Mouse (Mus musculus) embryo, embryonic 11.5 days (tissue): Measurements from ENCODE around the gene Syvn1.

Experiments used
- DNase-seq: peaks from one replicate; pipeline ENCODE4 v3.0.0-alpha.2; 2012; ENCODE audit warnings: low read depth, low spot score

The Syvn1 gene

DNA sequence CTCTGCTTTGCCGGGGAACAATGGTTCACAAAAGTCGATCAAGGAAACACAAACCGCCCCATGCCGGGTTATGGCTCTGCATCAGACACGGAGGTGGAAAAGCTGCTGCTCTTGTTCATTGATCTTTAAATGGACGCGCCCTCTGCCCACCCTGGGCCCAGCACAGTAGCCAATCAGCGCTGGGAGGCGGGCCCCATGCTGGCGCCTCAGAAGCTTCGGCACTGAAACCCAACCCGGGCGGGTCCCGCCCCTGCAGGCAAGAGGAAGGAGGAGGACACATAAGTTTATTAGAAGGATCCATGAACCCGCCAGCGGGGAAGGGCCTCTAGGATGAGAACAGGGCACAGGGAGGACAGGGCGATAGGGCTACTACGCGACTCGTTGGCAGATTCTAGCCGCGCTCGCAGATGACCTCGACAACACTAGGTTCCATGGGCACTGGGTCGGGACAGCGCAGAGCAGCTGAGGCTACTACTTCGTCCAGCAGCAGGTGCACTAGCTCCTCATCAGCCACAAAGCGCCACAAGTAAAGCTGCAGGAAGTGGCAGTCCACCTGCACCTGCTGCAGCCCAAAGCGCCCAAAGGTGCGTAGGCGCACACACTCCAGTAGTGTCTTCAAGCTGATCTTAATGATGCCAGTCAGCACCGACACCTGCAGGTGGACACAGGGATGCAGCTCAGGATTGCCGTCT lies 21.5 kb downstream of the Syvn1 start, which contains the start of gene Tm7sf2:
Tm7sf2 (minus strand) TSS at position 650 of the 692 bp plus-strand sequence.
- peak; percentile 85 for DNase-seq

DNA sequence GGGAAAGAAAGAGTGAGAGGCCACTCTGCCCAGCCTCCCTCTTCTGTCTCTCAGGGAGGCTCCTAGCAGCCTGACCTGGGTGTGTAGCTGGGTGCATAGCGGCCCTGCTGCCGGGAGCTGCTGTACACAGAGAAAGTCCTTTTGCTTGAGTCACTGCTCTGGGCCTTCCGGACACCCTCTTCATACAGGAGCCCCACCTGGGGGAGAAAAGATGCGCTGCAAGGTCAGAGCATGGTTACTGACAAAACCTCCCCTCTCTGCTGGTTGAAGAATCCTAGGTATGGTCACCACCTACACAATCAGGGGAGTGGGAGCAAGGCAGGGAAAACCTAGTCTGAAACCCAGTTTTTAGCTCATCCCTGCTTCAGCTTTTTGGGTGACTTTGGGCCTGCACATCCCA lies 22.6 kb downstream of the Syvn1 start:
- no peak for DNase-seq

DNA sequence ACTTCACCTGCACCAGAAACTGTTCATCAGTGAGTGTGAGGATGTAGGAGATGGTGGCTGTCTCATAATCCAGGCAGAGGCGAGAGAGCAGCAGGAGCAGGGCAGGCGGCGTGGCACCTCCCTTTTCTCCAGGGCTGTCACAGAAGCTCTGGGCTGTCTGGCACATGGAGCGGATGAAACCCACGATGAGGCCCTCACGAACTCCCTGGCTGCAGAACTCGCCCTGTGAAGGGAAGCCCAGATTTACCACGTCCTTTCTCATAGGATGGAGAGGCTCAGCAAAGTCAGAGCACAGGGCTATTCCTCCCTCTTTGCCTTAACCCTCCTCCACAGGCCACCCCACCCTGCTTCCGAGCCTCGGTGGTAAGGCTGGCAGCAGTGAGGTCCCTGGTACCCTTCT lies 23.5 kb downstream of the Syvn1 start:
- DNase-seq = no peak

DNA sequence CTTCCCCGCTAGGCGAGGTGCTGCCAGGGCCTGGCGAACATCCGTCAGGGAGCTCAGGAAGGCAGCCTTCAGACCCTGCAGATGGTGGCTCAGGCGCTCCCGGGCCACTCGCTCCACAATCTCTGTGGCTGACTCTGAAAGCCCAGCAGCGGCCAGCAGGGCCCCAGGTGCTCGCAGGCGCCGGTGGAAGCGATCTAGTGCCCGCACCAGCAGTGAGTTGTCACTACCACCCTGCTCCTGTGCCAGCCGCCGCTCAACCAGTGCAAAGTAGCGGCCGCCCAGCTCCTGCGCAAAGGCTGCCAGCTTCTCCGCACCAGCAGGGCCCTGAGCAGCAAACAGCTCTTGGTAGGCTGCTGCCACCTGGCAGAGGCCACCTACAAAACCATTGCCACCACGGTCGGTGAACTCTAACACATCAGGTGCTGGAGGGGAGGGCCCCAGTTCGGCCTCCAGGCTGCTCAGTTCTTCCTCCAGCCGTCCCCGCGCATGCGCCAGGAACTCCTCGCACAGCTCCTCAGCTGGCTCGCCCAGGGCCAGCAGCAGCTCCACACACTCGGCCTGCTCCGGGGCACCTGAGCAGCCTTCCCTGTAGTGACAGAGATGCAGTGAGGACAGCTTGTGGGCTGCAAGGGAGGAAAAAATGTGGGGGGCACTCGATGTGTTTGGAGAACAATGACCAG lies 24.3 kb downstream of the Syvn1 start:
- no peak for DNase-seq

DNA sequence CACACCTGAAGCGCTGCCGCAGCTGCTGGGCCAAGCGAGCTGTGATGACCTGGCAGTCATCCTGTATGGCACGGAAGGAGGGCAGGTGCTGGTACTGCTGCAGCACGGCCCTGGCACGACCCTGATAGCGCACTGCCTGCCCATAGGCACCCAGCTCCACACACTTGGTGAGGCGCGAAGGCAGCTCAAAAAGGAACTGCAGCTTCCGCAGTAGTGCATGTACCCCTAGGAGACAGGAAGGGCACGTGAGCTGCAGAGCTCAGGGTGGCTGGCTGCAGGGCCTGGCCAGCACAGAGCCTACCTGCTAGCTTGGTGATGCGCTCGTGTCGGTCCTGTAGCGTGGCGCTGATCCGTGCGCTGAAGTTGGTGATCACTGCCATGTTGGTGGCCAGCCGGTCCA lies 24.9 kb downstream of the Syvn1 start:
- DNase-seq = no peak

DNA sequence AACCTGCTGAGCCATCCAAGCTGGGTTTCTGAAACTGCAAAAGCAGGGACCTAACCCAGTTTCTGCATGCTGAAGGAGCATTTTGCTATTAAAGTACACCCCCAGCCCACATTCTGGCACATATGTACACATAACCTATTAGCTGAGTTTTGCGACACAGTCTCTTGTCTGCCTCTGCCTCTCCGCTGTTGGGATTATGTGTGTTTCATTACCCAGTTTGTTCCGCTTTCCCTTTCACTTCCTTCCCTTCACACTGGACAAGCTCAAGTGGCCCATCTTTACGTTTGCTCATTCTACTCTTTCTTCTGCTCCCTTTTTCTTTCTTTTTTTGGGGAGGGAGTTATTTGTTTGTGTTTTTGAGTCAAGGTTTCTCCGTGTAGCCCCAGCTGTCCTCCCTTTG lies 27.5 kb downstream of the Syvn1 start:
- DNase-seq = no peak

DNA sequence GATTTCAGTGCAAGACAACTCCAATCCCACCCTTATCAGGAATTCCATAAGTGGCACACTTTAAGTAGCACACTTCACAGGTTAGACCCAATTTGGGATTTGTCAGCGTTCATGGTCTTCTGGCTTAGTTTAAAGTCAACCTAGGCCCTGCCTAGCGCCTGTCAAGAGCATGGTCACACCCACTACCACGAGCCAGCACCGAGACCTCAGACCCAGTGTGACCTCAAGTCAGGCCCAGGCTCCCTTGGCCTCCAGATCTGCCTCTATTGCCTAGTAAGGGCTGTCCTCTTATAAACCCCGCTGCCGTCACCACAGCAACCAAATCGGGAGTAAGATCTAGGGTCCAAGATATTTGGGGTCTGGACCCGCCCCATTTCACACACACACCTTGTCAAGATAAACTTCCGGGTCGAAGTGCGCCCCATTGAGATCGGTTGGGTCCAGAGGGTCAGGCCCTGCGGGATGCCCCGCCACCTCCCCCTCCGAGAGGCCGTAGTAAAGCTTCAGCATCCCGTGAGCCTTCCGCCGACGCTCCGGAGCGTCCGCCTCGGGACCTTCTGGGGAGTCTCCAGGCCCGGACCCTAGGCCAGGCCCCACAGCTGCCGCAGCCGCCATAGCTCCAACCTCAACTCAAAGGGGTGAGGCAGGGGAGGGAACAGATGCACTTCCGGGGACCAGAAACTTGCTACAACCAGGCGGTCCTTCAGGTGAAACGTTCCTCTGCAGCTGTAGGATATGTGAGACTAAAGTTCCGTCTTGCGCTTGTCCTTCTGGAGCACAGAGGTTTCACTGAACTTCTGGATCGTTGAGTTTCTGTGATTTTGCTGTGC lies 30.4 kb downstream of the Syvn1 start, which contains the start of gene Vps51:
Vps51 (minus strand) TSS at position 668 of the 830 bp plus-strand sequence.
- peak; percentile 81 for DNase-seq

DNA sequence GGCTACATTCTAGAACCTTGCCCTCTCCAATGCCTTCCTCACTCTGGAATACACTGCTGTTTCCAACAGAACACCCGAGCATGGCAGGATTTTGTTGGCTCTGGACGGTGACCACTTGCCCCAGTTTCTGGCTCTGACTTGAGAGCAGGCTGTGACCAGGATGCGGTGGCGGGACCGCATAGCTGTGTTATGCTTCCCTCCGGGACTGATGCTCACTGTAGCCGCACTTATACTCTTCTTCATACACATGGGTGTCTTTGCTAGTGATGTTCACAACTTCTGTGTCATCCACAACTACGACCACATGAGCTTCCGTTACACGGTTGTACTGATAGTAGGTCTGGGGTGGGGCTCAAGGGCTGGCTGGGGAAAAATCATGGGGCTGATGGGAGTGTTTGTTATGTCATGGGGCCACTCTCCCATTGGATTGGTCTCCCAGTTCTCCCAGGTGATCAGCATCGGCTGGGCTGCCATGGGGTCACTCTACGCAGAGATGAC lies 33.7 kb downstream of the Syvn1 start, which contains the start of gene Tmem262:
Tmem262 (plus strand) TSS at position 51 of the 498 bp plus-strand sequence.
- no peak for DNase-seq

DNA sequence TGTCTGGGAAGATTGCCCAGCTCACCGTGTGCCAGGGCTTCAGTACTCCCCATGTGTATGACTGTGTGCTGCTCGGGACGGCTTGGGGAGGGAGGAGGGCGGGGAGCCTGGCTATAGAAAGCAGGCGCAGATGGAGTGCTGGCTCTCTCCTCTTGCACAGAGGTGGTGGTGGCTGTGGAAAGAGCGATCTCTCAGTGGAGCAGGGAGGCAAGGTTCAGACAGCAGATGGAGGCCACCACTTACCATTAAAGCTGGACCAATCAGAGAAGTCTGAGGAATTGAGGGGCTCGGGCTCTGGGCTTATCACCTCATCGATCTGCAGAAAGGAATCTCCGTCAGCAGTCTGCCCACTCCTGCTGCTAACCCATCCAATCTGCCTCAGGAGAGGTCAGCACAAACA lies 35.8 kb downstream of the Syvn1 start, which contains the start of gene Gm28374:
Gm28374 (minus strand) TSS at position 101 of the 400 bp plus-strand sequence.
- no peak for DNase-seq

DNA sequence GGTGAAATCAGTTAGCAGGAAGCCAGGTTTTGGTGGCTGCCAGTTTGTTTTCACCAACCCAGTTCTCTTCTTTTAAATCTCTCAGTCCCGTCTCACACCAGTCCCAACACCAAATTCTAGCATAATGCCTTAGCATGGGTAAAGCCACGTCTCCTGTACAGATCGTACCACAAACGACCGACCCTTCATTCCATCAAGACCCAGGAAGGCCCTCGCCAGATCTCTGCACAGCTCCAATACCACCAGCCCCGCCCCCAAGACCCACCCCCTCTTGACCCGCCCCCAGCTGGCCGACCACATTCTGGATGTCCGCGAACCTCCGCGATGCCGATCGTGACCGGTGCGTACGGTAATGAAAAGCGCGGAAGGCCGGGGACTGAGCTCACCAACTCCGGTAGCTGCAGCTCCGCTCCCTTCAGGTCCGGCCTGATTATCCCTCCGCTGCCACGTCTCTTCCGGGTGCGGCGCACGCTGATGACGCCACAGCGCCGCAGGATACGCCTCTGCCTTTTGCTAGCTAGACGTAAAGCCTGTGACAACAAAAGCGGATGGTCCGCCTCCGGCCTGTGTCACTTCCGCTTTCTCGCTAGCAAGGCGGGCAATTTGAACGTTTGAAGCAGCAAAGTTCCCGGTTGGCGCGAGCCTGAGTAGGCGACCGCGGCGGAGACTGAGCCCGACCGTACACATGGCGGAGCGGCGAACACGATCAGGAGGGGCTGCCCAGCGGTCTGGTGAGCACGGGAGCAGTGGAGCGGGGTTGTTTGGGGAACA lies 38.3 kb downstream of the Syvn1 start, which contains the start of the genes Zfpl1 and Cdca5:
Zfpl1 (minus strand) TSS at position 479 of the 771 bp plus-strand sequence.
Cdca5 (plus strand) TSS at position 506 of the 771 bp plus-strand sequence.
- DNase-seq = peak; percentile 98

DNA sequence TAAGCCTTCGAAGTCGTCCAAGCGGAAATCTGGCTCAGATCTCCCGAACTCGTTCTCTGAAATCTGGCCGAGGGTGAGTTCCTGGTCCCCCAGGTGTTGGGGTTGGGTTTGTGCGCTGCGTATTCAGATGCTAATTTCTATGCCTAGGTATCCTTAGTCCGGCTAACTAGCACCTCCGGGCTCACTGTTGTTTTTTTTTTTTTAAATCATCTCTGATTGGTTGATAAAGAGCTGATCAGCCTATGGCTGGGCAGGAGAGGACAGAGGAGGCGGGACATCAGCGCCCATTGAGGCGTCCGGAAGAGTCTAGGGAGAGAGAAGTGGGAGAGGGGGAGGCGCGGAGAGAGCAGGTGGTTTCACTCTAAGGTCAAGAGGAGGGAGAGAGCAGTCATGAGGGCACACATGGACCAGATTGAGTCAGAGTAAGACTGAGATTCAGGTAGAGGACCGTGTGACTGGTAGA lies 39.1 kb downstream of the Syvn1 start:
- DNase-seq = peak; percentile 55

DNA sequence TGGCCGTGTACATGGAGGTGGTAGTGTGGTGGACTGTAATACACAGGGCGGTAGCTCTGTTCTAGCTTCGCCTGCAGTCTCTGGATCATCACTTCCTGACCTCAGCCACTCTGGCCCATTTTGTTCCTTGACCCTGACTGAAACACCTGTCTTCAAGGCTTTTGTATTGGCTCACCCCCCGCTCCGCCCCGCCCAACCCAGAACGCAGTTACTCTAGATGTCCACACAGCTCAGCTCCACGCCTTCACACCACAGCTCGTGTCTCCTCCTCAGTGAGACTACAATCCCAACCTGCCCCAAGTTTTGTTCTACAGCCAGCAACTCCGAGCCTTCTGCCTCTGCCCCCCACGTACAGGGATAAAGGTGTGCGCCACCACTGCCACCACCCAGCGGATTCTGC lies 42.5 kb downstream of the Syvn1 start:
- no peak for DNase-seq

DNA sequence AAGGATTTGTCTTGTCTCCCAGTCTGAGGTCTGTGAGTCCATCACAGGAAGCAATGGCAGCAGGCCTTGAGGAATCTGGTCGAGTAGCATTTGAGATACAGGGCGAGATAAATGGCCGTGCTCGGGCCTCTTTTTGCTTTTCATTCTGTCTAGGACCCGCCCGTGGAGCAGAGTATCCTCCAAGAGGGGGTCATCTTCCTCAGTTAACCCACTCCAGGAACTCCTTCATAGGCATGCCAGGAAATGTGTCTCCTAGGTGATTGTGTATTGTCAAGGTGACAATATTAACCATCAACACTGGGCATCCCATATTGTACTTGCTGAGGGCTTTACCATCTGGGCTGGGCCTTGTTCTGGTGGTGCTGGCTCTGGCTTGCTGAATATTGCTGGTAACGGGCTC lies 47.7 kb downstream of the Syvn1 start, which contains the start of gene AC131692.1:
AC131692.1 (plus strand) TSS at position 301 of the 400 bp plus-strand sequence.
- DNase-seq = no peak

DNA sequence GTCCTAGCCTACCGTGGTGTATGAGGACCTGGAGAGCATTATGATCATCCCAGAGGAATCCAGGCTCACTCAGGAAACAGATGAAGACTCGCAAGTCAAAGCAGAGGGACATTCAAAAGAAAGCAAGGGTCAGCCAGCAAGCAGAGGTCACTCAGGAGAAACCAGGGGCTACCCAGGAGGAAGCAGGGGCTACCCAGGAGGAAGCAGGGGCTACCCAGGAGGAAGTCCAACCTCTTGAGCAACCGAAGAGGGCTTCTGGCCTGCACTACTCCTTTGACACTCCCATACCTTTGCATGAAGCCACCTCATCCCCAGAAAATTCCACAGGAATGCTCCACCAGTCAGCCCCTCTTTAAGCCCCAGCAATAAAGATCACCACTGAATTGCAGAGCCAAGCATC lies 51.5 kb downstream of the Syvn1 start:
- no peak for DNase-seq

DNA sequence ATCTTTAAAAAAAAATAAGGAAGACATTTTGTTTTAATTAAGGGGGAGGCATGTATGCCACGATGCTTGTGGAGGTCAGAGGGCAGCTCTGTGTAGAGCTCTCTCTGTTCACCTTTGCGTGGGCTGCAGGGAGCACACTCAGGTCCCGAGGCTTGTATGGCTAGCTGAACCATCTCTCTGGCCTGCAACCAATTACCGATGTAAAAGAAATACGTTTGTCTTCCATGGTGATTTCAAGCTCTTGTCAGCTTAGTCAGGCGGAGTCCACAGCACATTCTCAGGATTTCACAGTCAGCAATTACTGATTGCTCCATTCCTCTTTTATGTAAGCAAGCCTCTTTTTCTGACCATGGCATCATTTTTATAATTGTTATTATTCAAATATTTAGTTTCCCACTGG lies 54.8 kb downstream of the Syvn1 start:
- no peak for DNase-seq

DNA sequence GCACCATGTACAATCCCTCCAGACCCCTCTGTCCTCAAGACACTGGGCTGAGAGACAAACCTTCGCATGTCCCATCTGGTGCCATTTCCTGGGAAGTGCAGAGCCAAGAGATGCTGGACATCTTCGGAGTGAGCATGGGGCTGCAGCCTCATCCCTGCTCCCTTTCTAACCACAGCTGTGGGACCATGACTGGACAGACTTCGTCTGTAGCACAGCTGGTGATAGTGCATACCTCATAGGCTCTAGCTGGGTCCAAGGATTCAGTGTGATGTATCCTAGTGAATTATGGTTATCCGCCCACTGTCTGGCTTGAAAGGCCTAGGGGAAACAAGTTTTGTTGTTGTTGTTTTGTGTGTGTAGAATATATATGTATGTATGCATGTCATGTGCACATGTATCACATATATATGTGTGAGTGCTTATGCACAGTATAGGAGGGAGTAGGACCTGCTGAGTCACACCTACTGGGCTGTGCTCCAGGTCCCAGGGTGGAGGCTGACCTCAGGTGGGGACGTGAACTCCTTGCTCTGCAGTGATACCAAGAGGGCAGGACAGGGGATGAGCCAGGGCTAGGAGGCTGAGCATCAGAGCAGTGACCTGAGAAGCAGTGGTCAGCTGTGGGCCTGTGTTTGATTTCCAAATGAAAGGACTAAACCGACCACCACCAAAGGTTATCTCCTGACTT lies 55.9 kb downstream of the Syvn1 start:
- no peak for DNase-seq
